Mouse (Mus musculus) small intestine, adult 2 months (tissue): ENCODE data around the gene Magt1. TPM values are rescaled to one million over a fixed set of nuclear protein-coding genes. Genes with fewer than 3 reads are reported as not detected.

Experiments
- H3K27ac ChIP-seq: fragments of 200-500 bp; 2 replicates; pipeline ENCODE4 v1.5.1; 2012; ENCODE audit warnings: low read depth, low read length, control low read depth, inconsistent platforms; ENCODE audit not compliant: insufficient read depth
- H3K27me3 ChIP-seq: fragments of 200-500 bp; 2 replicates; pipeline ENCODE4 v1.6.1; 2012; ENCODE audit warnings: mild to moderate bottlenecking, moderate library complexity, low read length, inconsistent platforms; ENCODE audit not compliant: control insufficient read depth, insufficient read depth
- H3K36me3 ChIP-seq: fragments of 200-500 bp; 2 replicates; pipeline ENCODE4 v1.6.1; 2012; ENCODE audit warnings: mild to moderate bottlenecking, low read length, control low read depth, inconsistent platforms; ENCODE audit not compliant: control insufficient read depth, insufficient read depth
- H3K4me1 ChIP-seq: fragments of 200-500 bp; 2 replicates; pipeline ENCODE4 v1.6.1; 2012; ENCODE audit warnings: low read length, inconsistent platforms, mixed read lengths; ENCODE audit not compliant: control insufficient read depth, insufficient read depth, insufficient read length
- H3K4me3 ChIP-seq: fragments of 200-500 bp; 2 replicates; pipeline ENCODE4 v1.5.1; 2012; ENCODE audit warnings: low read depth, mild to moderate bottlenecking, control low read depth, inconsistent platforms, low read length, moderate library complexity
- CTCF ChIP-seq: fragments of 200-500 bp; IDR thresholded peaks from 2 replicates; pipeline ENCODE4 v1.5.1; 2012; ENCODE audit warnings: low read depth, mild to moderate bottlenecking, control low read depth, inconsistent platforms, low read length, moderate library complexity, mixed read lengths; ENCODE audit not compliant: insufficient replicate concordance, insufficient read length; ENCODE audit errors: extremely low read depth
- POLR2A ChIP-seq: fragments of 200-500 bp; IDR thresholded peaks from 2 replicates; pipeline ENCODE4 v1.6.1; 2012; ENCODE audit warnings: low read depth, mild to moderate bottlenecking, control low read depth, inconsistent platforms, low read length, moderate library complexity
- WGBS: fragments of 180-500 bp; shearing (Covaris S2); methylation state at CpG from one replicate; pipeline ENCODE4 v1.1.7; 2018; 5-methylcytosine and 5-hydroxymethylcytosine counted together
- polyA plus RNA-seq: library from polyadenylated mRNA; depleted of rRNA; stranded (reverse); fragments of >200 nt; gene quantifications from 2 replicates; pipeline ENCODE4 v1.2.3, GENCODE M21; 2012; rRNA removed

Gene Magt1
- 1.6 and 2.5 TPM in 2 replicates for polyA plus RNA-seq

DNA sequence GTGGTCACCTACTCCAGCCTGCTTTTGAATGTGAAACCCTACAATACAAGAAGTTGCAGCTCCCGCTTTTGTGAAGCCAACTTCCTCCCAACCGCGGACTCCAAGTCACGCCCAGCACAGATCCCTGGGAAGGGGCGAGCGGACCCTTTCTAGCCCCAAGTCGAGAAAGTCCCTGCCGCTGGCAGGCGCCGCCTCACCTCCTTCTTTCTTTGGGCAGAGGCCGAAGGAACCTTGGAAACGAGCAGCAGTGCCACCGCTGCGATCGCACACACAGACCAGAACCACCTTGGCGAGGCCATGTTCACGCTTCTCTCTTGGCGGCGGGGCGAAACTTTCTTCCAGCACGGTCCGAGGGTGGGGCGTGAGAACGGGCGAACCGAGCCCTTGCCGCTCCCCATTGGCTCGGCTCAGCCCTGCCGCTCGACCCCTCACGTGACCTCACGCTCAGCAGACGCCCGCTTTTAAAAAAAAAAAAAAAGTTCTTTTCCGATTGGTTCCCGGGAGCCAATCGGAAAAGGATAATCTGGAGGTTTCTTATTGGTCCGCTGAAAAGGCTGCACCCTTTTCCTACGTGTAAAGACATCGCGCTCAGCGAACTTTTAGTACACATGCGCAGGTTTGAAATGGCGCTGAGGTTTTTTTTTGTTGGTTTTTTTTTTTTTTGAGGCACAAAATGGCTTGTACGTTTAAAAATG is at the start of gene Magt1:
Gene Magt1 (minus strand): TSS at position 442 of the 695 bp plus-strand sequence.
- no peaks in the 10 kb centered on the region for H3K4me1 ChIP-seq
- 13% methylated on average over 45 of the region's 45 CpGs for WGBS
- peak within 1 kb of the TSS; percentile 85 for H3K27ac ChIP-seq
- peak within 1 kb of the TSS; percentile 83 for H3K4me3 ChIP-seq
- no peaks in the 10 kb centered on the region for H3K27me3 ChIP-seq
- no peaks in the 10 kb centered on the region for H3K36me3 ChIP-seq
- peak; percentile 80 for TF ChIP-seq POLR2A
- no peak for TF ChIP-seq CTCF

DNA sequence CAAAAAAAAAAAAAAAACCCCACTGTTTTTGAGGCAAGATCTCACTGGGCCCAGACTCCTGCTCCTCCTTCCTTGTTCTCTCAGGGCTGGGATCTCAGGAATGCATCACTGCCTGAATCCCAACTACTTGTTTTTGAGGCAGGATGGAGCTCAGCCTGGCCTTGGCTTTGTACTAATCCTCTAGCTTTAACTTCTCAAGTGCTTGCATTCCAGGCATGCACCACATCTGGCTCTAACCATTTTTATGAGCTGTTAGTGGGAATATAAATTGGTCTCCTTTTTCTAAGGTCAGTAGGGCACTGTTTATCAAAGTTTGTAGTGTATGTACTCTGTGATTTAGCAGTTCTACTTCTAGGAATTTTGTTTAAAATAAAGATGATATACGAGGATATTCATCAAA is 36.5 kb upstream of the Magt1 start:
- H3K36me3 ChIP-seq: no peaks in the 10 kb centered on the region
- no peak overlapping the region for H3K4me3 ChIP-seq
- H3K27me3 ChIP-seq: no peaks in the 10 kb centered on the region
- no peak for TF ChIP-seq CTCF
- no peak for TF ChIP-seq POLR2A
- peaks cover 4% of the 10 kb centered on the region; the same call in 1 of the 2 replicates for H3K4me1 ChIP-seq
- H3K27ac ChIP-seq: no peak overlapping the region
- WGBS: 76% methylated on average over 1 of the region's 1 CpGs

DNA sequence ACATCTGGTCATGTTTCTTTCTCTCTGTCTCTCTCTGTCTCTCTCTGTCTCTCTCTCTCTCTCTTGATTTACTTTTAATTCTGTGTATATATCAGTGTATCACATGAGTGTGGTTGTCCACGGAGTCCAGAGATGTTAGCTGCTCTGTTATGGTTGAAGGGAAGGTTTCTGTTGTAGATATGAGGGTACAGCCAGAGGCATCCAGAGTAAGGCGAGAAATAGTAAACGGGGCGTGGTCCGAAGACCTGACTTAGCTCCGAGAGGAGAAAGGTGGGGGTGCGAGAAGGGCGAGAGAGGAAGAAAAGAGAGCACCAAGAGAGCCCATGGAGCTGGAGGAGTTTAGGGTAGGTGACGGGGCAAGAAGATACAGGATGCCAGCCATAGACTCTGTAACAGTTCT is 34.2 kb upstream of the Magt1 start:
- Histone ChIP-seq H3K4me3 (no peak overlapping the region), H3K27ac (no peak overlapping the region)
- 38% methylated on average over 9 of the region's 9 CpGs for WGBS

DNA sequence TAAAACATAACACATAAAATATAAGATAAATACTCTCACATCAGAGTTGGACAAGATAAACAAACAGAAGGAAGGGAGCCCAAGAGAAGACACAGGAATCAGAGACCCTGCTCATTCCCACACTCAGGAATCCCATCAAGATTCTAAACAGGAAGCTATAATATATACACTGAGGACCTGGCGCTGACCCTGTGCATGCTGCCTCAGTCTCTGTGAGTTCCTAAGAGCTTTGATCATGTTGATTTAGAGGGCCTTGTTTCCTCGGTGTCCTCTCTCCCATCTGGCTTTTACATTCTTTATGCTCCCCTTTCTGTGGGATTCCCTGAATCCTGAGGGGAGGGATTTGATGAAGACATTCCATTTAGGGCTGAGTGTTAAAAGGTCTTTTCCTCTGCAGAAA is 33.7 kb upstream of the Magt1 start:
- WGBS: 53% methylated on average over 2 of the region's 2 CpGs
- H3K4me3 ChIP-seq: no peak overlapping the region
- H3K27me3 ChIP-seq: no peaks in the 10 kb centered on the region
- no peaks in the 10 kb centered on the region for H3K36me3 ChIP-seq
- no peak overlapping the region for H3K27ac ChIP-seq
- TF ChIP-seq CTCF: no peak
- no peak for TF ChIP-seq POLR2A
- H3K4me1 ChIP-seq: peaks cover 4% of the 10 kb centered on the region; the same call in 1 of the 2 replicates

More for the DNA sequence above, 34.2 kb upstream of the Magt1 start:
- no peak for TF ChIP-seq POLR2A
- Histone ChIP-seq H3K27me3 (no peaks in the 10 kb centered on the region), H3K4me1 (peaks cover 4% of the 10 kb centered on the region; the same call in 1 of the 2 replicates), H3K36me3 (no peaks in the 10 kb centered on the region)

DNA sequence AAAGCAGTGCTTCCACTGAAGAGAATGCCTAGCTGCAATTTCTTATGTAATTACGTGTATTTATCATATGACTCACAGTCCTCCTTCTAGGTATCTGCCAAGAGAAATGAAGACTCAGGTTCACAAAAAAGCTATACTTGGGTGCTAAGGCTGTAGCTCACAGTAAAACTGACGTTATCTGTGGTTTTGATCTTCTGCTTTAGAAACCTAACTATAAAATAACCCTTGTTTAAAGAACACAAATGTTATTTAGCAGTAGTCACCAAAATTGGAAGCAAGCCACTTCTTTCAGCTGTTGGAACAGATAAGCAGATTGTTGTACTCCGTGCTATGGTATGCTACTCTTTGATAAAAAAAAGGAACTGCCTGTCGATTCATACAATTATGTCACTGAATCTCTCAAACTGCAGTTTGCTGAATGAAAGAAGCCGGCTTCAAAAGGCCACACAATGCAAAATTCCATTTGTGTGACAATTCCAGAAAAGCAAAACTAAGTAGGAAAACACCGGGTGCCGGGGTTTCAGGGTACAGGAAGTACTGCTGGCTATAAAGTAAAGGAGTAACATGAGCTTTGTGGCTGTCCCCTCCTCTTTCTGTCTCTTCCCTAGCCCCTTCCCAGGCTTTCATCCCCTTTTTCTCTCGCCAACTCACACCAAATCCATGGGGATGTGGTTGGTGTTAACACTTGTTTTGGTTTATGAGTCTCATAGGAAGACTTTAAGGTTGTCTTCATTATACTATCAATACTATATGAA is 32.3 kb upstream of the Magt1 start:
- Histone ChIP-seq H3K4me3 (no peak overlapping the region), H3K27ac (peak overlapping the region; percentile 41; the same call in 1 of the 2 replicates), H3K27me3 (no peaks in the 10 kb centered on the region), H3K36me3 (no peaks in the 10 kb centered on the region), H3K4me1 (peaks cover 4% of the 10 kb centered on the region; the same call in 1 of the 2 replicates)
- 23% methylated on average over 8 of the region's 8 CpGs for WGBS
- TF ChIP-seq CTCF: no peak
- no peak for TF ChIP-seq POLR2A

- Histone ChIP-seq H3K4me3 (no peak overlapping the region), H3K36me3 (no peaks in the 10 kb centered on the region), H3K27ac (no peak overlapping the region), H3K4me1 (0 out of 2 replicates have a peak, but pooled peaks cover under 1% of the 10 kb centered on the region), H3K27me3 (no peaks in the 10 kb centered on the region)
- TF ChIP-seq CTCF (no peak), POLR2A (no peak)
- WGBS: 83% methylated on average over 3 of the region's 3 CpGs
These were observed 25.6 kb upstream of the Magt1 start for GRCm38 (mm10) chrX:106037185-106037752.

GRCm38 (mm10) chrX:106035727-106036126 is 24.0 kb upstream of the Magt1 start:
- TF ChIP-seq CTCF (no peak), POLR2A (no peak)
- H3K27ac ChIP-seq: no peak overlapping the region
- whole genome bisulfite sequencing: 43% methylated on average over 2 of the region's 2 CpGs
- no peaks in the 10 kb centered on the region for H3K36me3 ChIP-seq
- 0 out of 2 replicates have a peak, but pooled peaks cover 2% of the 10 kb centered on the region for H3K4me1 ChIP-seq
- H3K4me3 ChIP-seq: no peak overlapping the region
- no peaks in the 10 kb centered on the region for H3K27me3 ChIP-seq
